8 mouse cellular contexts compared by ENCODE assay signal in the genomic region with DNA sequence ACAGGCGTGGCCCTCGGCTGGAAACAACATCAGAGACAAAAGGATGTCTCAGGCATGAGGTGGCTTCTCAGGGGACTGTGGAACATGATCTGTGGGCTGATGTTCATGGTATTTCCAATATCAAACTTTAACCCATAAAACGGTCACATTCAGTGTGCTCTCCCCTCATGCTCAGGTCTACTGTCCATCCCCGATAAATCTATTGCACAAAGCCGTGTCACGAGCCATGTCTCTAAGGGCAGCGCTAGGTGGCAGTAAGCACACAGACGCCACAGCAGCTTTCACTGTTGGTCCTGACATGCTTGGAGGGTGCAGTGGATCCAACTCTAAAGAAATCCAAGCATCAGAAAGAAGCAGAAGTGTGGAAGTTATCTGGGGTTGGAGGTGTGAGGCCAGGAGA. TPM values are rescaled to one million over a fixed set of nuclear protein-coding genes. Genes with fewer than 3 reads are reported as not detected.
DNase-seq lines count a peak whose midpoint lies in the region; ATAC-seq and TF ChIP-seq lines count a peak whose summit lies in the region.

No protein-coding gene starts in this region.

- H3K4me2 ChIP-seq in midbrain, embryonic 12.5 days (replicated peaks), result no peak overlapping the region

- H3K4me3 ChIP-seq in heart, adult 2 months, result no peak overlapping the region
- no peak overlapping the region for H3K4me3 ChIP-seq in C2C12 (ENCODE audit: insufficient read depth, poor library complexity, severe bottlenecking)
- H3K4me3 ChIP-seq in cerebellum, adult 2 months (replicated peaks; ENCODE audit: insufficient read depth, low read depth, low read length), result no peak overlapping the region
- H3K4me3 ChIP-seq in midbrain, embryonic 12.5 days, result no peak overlapping the region

- H3K9ac ChIP-seq in heart, adult 2 months (ENCODE audit: low read depth, low read length), result no peak overlapping the region
- no peak overlapping the region for H3K9ac ChIP-seq in midbrain, embryonic 12.5 days (replicated peaks)

- H3K27ac ChIP-seq in heart, adult 2 months, result no peak overlapping the region
- H3K27ac ChIP-seq in cerebellum, adult 2 months (ENCODE audit: insufficient read depth, low read length), result no peak overlapping the region
- H3K27ac ChIP-seq in midbrain, embryonic 12.5 days (replicated peaks), result no peak overlapping the region

- no peaks in the 10 kb centered on the region for H3K79me2 ChIP-seq in heart, adult 2 months (replicated peaks; ENCODE audit: control insufficient read depth, insufficient read depth, low read length)
- H3K79me2 ChIP-seq in C2C12 (ENCODE audit: control insufficient read depth, insufficient read depth), result no peaks in the 10 kb centered on the region

- no peaks in the 10 kb centered on the region for H3K27me3 ChIP-seq in heart, adult 2 months (ENCODE audit: control insufficient read depth, insufficient read depth, low read length)
- no peaks in the 10 kb centered on the region for H3K27me3 ChIP-seq in C2C12 (ENCODE audit: control insufficient read depth, insufficient read depth, insufficient read length)
- no peaks in the 10 kb centered on the region for H3K27me3 ChIP-seq in cerebellum, adult 2 months (ENCODE audit: control insufficient read depth, insufficient read depth, low read length)
- no peaks in the 10 kb centered on the region for H3K27me3 ChIP-seq in midbrain, embryonic 12.5 days

- intact Hi-C loops in heart, adult 2 months (cut with DNase I), result loop anchor here (5.0 kb wide), 3 partner anchors 44 to 301 kb away; a partner anchor contains a TSS
- intact Hi-C loops in heart, postnatal 25 days (cut with DNase I), result loop anchor here (1.0 to 5.0 kb wide), 3 partner anchors 44 to 301 kb away; a partner anchor contains a TSS
- intact Hi-C loops in gastrocnemius, postnatal 14 days (cut with DNase I; ENCODE audit: low total_unique reads), result loop anchor here (5.0 kb wide), 1 partner anchor 59 kb away; no protein-coding TSS in a partner anchor

- 0 out of 2 replicates have a peak, but pooled peaks have one; percentile 4 for ATAC-seq in midbrain, embryonic 12.5 days (ENCODE audit: low FRiP score, low read depth)

- peak; percentile 65 for TF ChIP-seq CTCF in heart, adult 2 months (IDR thresholded peaks at IDR 0.05)
- peak; percentile 53 for TF ChIP-seq CTCF in C2C12 (IDR thresholded peaks at IDR 0.05; ENCODE audit: control insufficient read depth, insufficient read depth, insufficient read length)
- TF ChIP-seq CTCF in cerebellum, adult 2 months (IDR thresholded peaks at IDR 0.05; ENCODE audit: borderline replicate concordance, insufficient read depth, low read depth, low read length), result peak; percentile 76

- H3K9me3 ChIP-seq in midbrain, embryonic 12.5 days, result no peaks in the 10 kb centered on the region

- WGBS in heart, adult 2 months, result 41% methylated on average over 8 of the region's 8 CpGs
- 36% methylated on average over 8 of the region's 8 CpGs for WGBS in cerebellum, adult 2 months
- WGBS in midbrain, embryonic 12.5 days, result 34% methylated on average over 8 of the region's 8 CpGs

- TF ChIP-seq POLR2A in heart, adult 2 months (IDR thresholded peaks at IDR 0.05; ENCODE audit: insufficient read depth, low read depth, low read length), result no peak
- TF ChIP-seq POLR2A in cerebellum, adult 2 months (IDR thresholded peaks at IDR 0.05; ENCODE audit: borderline replicate concordance, insufficient read depth, low read length), result no peak

- H3K36me3 ChIP-seq in heart, adult 2 months (ENCODE audit: control insufficient read depth, insufficient read depth, low read length), result no peaks in the 10 kb centered on the region
- H3K36me3 ChIP-seq in C2C12 (ENCODE audit: control insufficient read depth, insufficient read depth), result peaks cover 7% of the 10 kb centered on the region
- H3K36me3 ChIP-seq in midbrain, embryonic 12.5 days, result peaks cover 43% of the 10 kb centered on the region

- H3K4me1 ChIP-seq in heart, adult 2 months (ENCODE audit: control insufficient read depth, insufficient read depth, low read length), result no peaks in the 10 kb centered on the region
- no peaks in the 10 kb centered on the region for H3K4me1 ChIP-seq in cerebellum, adult 2 months (ENCODE audit: control insufficient read depth, insufficient read depth, low read length)
- H3K4me1 ChIP-seq in midbrain, embryonic 12.5 days, result 0 out of 2 replicates have a peak, but pooled peaks cover 3% of the 10 kb centered on the region

- H3ac ChIP-seq in C2C12 (ENCODE audit: control insufficient read depth, insufficient read length, low read depth), result no peak overlapping the region

- DNase-seq in heart, adult 2 months, result peak; percentile 37 to 41
- no peak for DNase-seq in heart, postnatal 25 days (ENCODE audit: low spot score)
- DNase-seq in cerebellum, adult 2 months, result peak; percentile 42 to 50
- peak; percentile 42 for DNase-seq in gastrocnemius, postnatal 14 days
- DNase-seq in kidney, postnatal 25 days, result peak; percentile 63 to 71
- DNase-seq in thymus, postnatal 4 days, result peak; percentile 58

- TF ChIP-seq EP300 in heart, adult 2 months (IDR thresholded peaks at IDR 0.05; ENCODE audit: insufficient read depth, low read depth, low read length), result peak; percentile 84; the same call in 1 of the 2 replicates

- no peaks in the 10 kb centered on the region for H3K79me3 ChIP-seq in C2C12 (ENCODE audit: low read depth)

TF ChIP-seq in C2C12, 6 proteins besides CTCF, POLR2A, EP300 and RAD21:
- TF ChIP-seq MAX (IDR thresholded peaks at IDR 0.05), result no peak
- no peak for TF ChIP-seq USF1 (IDR thresholded peaks at IDR 0.05; ENCODE audit: low read depth)
- TF ChIP-seq CEBPB (IDR thresholded peaks at IDR 0.05; ENCODE audit: low read depth), result no peak
- no peak for TF ChIP-seq MYOG (IDR thresholded peaks at IDR 0.05; ENCODE audit: control insufficient read depth, extremely low read depth, insufficient read length)
- TF ChIP-seq MYOD1 (IDR thresholded peaks at IDR 0.05; ENCODE audit: control insufficient read depth, insufficient read length, low read depth), result no peak
- no peak for TF ChIP-seq FOSL1 (IDR thresholded peaks at IDR 0.05; ENCODE audit: insufficient read depth, low read length, poor library complexity, severe bottlenecking)

RNA-seq across cellular contexts. Expression of a gene that starts 46.1 kb away (rescaled TPM):
- 100 to 1,000 TPM; 180 to 214 TPM for total RNA-seq in heart, adult 2 months (2021)
- polyA plus RNA-seq in heart, adult 2 months (2012; rRNA removed), result 167 and 286 TPM in 2 replicates
- total RNA-seq in heart, postnatal 25 days (2021), result 100 to 1,000 TPM; 115 to 118 TPM
- 36.0 TPM for polyA plus RNA-seq in C2C12 (2012; fragmentation: generic; extraction: Trizol)
- polyA plus RNA-seq in cerebellum, adult 2 months (2012; rRNA removed), result 29.7 and 31.3 TPM in 2 replicates
- 10 to 100 TPM; 36.6 to 39.4 TPM for total RNA-seq in gastrocnemius, postnatal 14 days (2021)
- 42.4 and 44.7 TPM in 2 replicates for polyA plus RNA-seq in midbrain, embryonic 12.5 days (2016; fragmentation: Nextera tagmentation; extraction: Ambion mirVana)
